24 mouse cellular contexts compared by ENCODE assay signal in genomic region chr10:120808167-120808566, GRCm38 (mm10).
"Had no signal": no experiment of that assay in that cellular context is flagged by ENCODE, and none has a peak within 500 bp of the region (broad histone marks: within the 10 kb centered on the region; RNA-seq: fewer than 3 reads in every experiment).

No protein-coding gene starts in this region.

- DNase-seq: gastrocnemius, postnatal 14 days; gastrocnemius, postnatal 36 days; heart, adult 18-20 months; heart, postnatal 14 days; heart, postnatal 36 days; kidney, adult 11 months; kidney, adult 2 months; kidney, adult 9 months; kidney, postnatal 14 days; kidney, postnatal 36 days; liver; liver, embryonic 13.5 days had no signal

- ATAC-seq: hindbrain, postnatal 0 days; intestine, embryonic 16.5 days had no signal

- H3K27ac ChIP-seq: heart, embryonic 13.5 days; heart, embryonic 15.5 days; hindbrain, embryonic 13.5 days; hindbrain, embryonic 15.5 days; hindbrain, postnatal 0 days; kidney, embryonic 15.5 days; kidney, postnatal 0 days; layer of hippocampus, adult 2 months; left cerebral cortex, adult 2 months; limb, embryonic 10.5 days; limb, embryonic 12.5 days; liver, embryonic 13.5 days had no signal

- H3K4me1 ChIP-seq: liver, embryonic 13.5 days had no signal

- H3K4me3 ChIP-seq: heart, embryonic 13.5 days; heart, embryonic 15.5 days; hindbrain, embryonic 13.5 days; hindbrain, embryonic 15.5 days; kidney, embryonic 15.5 days; layer of hippocampus, adult 2 months; left cerebral cortex, adult 2 months; limb, embryonic 10.5 days; limb, embryonic 12.5 days; liver, embryonic 13.5 days had no signal

- H3K27me3 ChIP-seq: heart, embryonic 13.5 days; heart, embryonic 15.5 days; hindbrain, embryonic 13.5 days; hindbrain, embryonic 15.5 days; kidney, embryonic 15.5 days; limb, embryonic 12.5 days; liver, embryonic 13.5 days had no signal

- H3K36me3 ChIP-seq: heart, embryonic 15.5 days; hindbrain, embryonic 13.5 days; hindbrain, embryonic 15.5 days; kidney, embryonic 15.5 days; limb, embryonic 10.5 days; limb, embryonic 12.5 days; liver, embryonic 13.5 days had no signal
